Mouse (Mus musculus): ENCODE results near the gene Olfr912.

Olfr912 gene

GRCm38 (mm10) chr9:38579878-38580277, at the start of gene Olfr912:
Gene Olfr912 (plus strand): TSS chr9:38580178.
- no peak for DNase-seq

DNA sequence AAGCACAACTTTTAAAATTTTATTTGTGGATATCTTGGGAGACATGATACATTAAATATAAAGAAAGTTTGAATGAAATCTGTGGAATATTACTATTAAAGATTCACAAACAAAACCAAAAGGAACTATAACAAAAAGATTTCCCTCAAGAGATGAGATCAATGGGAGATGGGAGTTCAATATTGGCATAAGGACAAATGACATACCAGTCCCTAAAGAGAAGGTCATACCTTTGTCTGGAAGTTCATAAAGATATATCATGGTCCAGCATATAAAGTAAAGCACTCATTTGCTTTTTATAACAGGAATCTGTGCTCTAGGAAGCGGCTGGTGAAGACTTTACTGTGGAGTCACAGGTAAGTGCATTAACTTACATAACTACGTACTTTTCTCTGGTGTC, 42.4 kb upstream of the Olfr912 start, which contains the start of gene Olfr910:
Gene Olfr910, plus strand, starts transcription at position 301 of the 400 bp plus-strand sequence.
- DNase-seq: no peak

GRCm38 (mm10) chr9:38591056-38591455, 11.1 kb downstream of the Olfr912 start:
- DNase-seq: no peak

GRCm38 (mm10) chr9:38592459-38592858, 12.5 kb downstream of the Olfr912 start, which contains the start of gene Olfr913:
Gene Olfr913 (plus strand): TSS chr9:38592759.
- no peak for DNase-seq

- no peak for DNase-seq
Observed at GRCm38 (mm10) chr9:38604802-38605201, 24.8 kb downstream of the Olfr912 start, which contains the start of gene Olfr914. Gene Olfr914 (plus strand): TSS chr9:38605102.

DNA sequence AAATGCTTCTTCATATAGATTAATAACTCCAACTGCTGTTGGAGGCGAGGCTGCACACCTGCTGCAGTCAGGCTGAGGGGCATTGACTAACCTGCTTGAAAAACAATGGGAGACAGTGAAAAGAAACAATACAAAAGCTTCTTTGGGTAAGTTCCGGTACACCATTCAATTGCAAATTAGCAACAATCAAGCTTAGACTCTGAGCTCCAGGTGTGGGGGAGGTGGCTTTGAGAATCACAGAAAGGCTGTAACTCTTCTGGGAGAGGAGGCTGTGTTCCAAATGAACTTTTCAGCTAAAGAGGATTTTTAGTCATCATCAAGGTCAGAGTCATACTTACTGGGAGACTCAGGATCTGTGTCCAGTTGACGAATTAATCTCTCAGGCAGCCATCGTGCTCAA, 52.4 kb downstream of the Olfr912 start:
- DNase-seq: no peak

All from kidney, postnatal 4 days (tissue).